Mouse (Mus musculus): ENCODE data around the gene Mup16.
"Not testable (repeated sequence)": the region's sequence is repeated elsewhere in the genome, so short reads cannot be mapped to it uniquely, and the experiment has no call there.

Mup16 gene

GRCm38 (mm10) chr4:61519431-61519830 is at the start of gene Mup16:
TSS of gene Mup16 (minus strand) at chr4:61519531.
- DNase-seq = not testable (repeated sequence)

GRCm38 (mm10) chr4:61555887-61556286 is 36.6 kb upstream of the Mup16 start:
- DNase-seq = not testable (repeated sequence)
